Mouse (Mus musculus): ENCODE measurements around the gene Hist2h2ab.
"Not testable (repeated sequence)": the region's sequence is repeated elsewhere in the genome, so short reads cannot be mapped to it uniquely, and the experiment has no call there.

Gene Hist2h2ab

DNA sequence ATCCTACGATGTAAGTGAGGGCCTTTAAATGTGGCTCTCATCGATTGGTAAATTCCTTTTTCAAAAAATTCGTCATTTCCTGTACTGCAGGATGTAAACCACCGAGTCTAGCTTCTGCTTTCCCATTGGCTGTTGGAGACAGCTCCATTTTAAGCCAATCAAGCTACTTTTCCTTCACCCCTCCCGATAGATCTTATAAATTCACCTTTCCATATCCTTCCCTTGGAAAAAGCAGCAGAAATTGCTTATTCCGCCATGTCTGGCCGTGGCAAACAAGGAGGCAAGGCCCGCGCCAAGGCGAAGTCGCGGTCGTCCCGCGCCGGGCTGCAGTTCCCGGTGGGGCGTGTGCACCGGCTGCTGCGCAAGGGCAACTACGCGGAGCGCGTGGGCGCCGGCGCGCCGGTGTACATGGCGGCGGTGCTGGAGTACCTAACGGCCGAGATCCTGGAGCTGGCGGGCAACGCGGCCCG is at the start of gene Hist2h2ab, which contains the start of gene Bola1:
Gene Hist2h2ab (plus strand): TSS at position 205 of the 470 bp plus-strand sequence.
Gene Bola1 (minus strand): TSS at position 49 of the 470 bp plus-strand sequence.
- peak; percentile 87 for DNase-seq (ENCODE audit: inconsistent ontology term)

DNA sequence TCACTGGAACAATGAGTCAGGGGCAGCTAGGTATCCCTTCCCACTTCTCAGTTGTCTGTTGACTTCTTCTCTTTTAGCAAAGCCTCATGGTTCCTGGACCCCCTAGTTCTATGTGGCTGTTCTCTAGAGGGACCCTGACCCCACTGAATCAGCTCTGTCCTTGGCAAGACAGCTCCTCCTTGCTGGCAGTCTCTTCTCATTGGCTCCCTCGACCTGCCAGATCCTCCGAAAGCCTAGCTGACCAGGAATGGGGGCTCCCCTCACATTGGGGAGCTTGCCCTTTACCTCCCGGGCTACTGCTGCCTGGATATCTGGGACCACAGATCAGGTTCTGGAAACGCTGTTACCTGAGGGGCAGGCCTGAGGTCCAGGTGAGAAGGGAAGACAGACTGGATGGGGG is 49.4 kb upstream of the Hist2h2ab start:
- no peak for DNase-seq (ENCODE audit: inconsistent ontology term)

DNA sequence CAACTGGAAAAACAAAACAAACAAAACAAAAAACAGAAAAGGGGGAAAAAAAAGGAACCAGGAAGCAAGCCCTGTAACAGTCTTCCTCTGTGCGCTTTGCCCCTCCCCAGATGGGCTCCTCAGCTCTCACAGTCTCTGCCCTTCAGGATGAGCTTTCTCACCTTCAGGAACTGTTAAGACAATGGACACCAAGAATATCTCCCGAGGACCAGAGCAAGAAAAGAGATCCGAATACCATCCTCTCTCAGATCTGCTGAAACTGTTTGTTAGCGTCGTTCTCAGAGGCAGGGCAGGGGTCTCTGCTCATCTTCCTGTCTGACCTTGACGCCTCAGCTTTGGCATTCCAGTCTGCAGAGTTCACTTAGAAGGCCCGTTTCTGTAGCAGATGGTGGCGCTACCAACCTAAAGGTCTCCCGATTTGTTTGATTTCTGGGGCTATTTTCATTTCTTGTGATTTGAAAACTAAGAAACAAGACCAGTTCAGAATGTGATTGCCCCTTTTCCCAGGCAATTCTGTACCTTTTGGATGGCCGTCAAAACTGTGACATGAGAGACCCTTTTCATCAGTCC is 48.6 kb upstream of the Hist2h2ab start:
- no peak for DNase-seq (ENCODE audit: inconsistent ontology term)

DNA sequence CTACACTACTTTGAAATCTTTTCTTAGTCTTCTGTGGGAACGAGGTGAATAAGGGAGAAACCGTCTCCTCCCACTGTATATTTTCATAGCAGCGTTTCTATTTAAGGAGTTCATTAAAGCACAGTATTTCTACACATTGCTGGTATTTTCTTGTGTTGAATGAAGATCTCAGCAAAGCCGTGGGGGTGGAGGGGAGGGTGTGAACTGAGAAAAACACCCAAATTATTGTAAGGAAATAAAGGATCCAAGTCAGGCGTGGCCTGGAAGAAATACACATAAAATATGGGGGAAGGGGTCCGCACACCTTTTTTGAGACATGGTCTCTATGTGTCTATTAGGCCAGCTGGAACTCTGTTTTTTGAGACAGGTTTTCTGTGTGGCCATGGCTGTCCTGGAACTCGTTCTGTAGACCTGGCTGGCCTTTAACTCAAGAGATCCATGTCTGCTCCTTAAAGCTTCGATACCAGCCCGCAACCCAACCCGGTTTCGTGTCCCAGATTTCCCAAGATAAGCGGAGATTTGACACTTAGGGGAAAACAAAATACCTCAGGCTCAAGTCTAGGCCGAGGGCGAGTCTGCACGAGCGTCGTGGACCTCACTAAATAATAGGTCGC is 48.0 kb upstream of the Hist2h2ab start:
- DNase-seq (ENCODE audit: inconsistent ontology term) = no peak

GRCm38 (mm10) chr3:96172197-96173178 is 47.2 kb upstream of the Hist2h2ab start, which contains the start of gene Sf3b4:
TSS of gene Sf3b4 (plus strand) at chr3:96172332.
- DNase-seq (ENCODE audit: inconsistent ontology term) = peak; percentile 96

DNA sequence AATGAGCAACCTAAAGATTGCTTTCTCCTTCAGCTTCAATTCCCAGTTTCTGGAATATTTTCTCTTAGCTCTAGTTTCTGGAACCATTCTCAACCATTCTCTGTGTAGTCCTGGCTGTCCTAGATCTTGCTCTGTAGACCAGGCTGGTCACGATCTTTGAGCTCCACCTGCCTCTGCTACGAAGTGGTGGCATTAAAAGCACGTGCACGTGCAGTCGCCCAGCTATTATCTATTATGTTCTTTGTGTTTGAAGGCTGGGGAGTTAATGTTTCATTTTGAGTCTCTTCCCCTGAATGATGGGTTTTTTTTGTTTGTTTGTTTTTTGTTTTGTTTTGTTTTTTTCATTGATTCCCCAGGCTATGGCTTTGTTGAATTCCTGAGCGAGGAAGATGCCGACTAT is 46.5 kb upstream of the Hist2h2ab start:
- no peak for DNase-seq (ENCODE audit: inconsistent ontology term)

DNA sequence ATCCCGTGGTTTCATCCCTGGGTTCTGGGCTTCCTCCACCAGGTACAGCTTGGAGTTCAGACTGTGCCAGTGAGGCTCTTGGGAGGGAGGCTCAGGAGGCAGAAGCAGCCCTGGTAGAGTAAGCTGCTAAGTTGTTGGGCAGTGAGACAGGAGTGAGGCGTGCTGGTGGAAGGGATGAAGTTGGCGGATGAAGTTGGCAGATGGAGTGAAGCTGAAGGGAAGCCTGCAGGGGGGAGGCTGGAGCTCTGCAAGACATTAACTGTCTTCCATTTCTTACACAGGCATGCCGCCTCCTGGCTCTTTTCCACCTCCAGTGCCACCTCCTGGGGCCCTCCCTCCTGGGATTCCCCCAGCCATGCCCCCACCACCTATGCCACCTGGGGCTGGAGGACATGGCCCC is 45.6 kb upstream of the Hist2h2ab start:
- DNase-seq (ENCODE audit: inconsistent ontology term) = not testable (repeated sequence)

- DNase-seq (ENCODE audit: inconsistent ontology term) = no peak
Observed at GRCm38 (mm10) chr3:96175251-96175650, 44.4 kb upstream of the Hist2h2ab start.

- DNase-seq (ENCODE audit: inconsistent ontology term) = no peak
Observed at GRCm38 (mm10) chr3:96178427-96178826, 41.2 kb upstream of the Hist2h2ab start.

- no peak for DNase-seq (ENCODE audit: inconsistent ontology term)
Observed at GRCm38 (mm10) chr3:96178902-96179301, 40.8 kb upstream of the Hist2h2ab start.

DNA sequence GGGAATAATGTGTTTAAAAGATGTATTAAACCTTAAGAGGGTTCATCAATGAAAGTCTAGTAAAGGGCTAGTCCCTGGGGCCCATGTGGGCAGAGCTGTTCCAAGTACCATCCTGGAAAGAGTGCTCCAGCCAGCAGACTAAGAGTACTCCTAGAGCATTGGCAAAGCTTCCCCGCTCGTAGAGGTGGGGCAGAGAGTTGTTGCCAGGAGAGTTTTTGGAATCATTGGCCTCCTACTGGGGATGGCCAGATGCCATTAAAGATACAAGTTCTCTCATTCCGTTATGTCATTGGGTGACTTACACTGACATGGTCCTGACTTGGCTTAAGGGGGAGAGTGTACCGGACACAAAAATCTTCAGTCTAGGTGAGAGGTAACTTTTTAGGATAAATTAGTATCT is 40.1 kb upstream of the Hist2h2ab start:
- DNase-seq (ENCODE audit: inconsistent ontology term) = no peak

- DNase-seq (ENCODE audit: inconsistent ontology term) = peak; percentile 64
Observed at GRCm38 (mm10) chr3:96180727-96181477, 38.8 kb upstream of the Hist2h2ab start, which contains the start of gene Sv2a. TSS of gene Sv2a (plus strand) at chr3:96181151.

GRCm38 (mm10) chr3:96181510-96182381 is 37.9 kb upstream of the Hist2h2ab start:
- no peak for DNase-seq (ENCODE audit: inconsistent ontology term)

DNA sequence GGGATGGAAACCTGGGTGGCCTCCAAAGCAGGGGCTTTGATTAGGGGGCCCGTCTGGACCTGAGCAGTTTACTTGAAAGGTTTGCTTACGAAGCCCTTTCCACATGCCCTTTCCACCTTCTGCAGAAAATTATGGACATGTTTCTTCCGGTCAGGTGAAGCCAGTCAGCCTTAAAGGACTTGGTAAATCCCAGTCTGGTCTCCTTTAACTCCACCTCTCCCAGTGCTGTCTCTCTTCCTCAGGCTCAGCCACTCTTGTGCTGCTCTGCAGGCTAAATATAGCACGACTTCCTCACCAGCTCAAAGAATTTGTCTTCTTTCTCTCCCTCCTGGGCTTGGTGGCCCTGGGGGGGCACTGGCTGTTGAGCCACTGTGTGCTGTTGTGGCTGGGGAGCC is 37.3 kb upstream of the Hist2h2ab start:
- DNase-seq (ENCODE audit: inconsistent ontology term) = no peak

GRCm38 (mm10) chr3:96192977-96193376 is 26.7 kb upstream of the Hist2h2ab start:
- DNase-seq (ENCODE audit: inconsistent ontology term) = no peak

DNA sequence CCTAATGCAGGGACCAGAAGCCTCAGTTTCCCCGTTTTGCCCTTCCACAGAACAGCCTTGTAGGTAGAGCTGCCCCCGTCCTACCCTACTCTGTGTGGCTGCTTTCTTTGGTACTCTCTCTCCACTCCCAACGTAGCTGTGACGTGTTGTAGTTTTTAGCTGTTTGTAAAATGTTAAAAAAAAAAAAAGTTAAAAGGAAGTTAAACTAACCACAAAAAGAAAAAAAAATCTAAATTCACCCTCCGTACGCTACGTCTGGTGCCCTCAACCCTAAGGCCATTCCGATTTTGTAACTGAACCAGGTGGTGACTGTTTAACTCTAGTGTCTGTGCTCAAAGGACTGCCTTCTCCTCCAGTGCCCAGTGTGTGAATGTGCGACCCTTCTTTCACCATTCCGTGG is 24.7 kb upstream of the Hist2h2ab start:
- no peak for DNase-seq (ENCODE audit: inconsistent ontology term)

DNA sequence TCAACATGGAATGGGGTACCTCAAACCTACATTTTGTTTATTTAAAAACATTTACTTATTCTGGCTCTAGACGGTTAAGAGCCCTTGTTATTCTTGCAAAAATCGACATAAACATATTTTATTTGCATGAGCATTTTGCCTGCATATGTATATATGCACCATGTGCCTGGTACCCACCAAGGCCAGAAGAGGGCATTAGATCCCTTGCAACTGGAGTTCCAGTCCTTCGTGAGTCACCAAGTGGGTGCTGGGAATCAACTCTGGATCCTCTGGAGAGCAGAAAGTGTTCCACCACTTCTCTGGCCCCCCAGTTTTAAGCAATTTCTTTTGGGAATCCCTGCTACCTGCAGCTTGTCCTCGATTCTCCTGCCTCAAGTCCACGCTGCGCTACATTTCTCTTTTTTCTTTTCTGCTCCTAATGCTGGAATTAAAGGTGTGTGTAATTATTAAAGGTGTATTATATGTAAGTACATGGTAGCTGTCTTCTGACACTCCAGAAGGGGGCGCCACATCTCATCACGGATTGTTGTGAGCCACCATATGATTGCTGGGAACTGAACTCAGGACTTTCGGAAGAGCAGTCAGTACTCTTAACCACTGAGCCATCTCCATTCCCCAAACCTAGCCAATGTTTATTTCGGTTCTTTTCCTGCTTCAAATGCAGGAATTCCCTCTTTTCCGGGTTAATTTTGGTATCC is 23.9 kb upstream of the Hist2h2ab start:
- no peak for DNase-seq (ENCODE audit: inconsistent ontology term)

GRCm38 (mm10) chr3:96196437-96197128 is 23.1 kb upstream of the Hist2h2ab start:
- no peak for DNase-seq (ENCODE audit: inconsistent ontology term)

DNA sequence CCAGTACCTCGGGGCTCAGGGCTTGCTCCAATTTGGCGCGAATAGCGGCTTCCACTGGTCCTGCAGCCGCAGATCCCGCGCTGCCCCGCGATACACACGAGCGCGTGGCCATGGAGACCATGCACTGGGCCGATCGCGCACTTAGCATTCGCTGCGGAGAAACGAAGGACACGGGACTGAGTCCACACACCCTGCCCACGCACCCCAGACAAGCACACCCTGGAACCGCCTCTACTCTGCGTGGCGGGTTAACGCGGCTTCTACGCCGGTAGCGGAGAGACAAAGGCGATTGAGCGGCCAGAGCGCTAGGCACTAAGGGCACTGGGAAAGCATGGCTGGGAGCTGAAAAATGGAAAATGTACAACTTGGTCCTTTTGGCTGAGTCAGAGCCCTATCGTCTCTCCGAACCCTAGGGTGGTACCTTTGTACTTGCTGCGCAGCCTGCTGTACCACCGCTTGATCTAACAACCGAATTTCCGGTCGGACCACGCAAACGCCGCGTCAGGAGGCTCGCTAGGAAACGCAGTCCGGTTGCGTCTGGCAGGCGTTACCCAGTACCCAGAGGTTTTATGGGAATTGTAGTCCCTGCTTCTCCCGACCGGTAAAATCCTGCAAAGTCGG is 22.4 kb upstream of the Hist2h2ab start:
- DNase-seq (ENCODE audit: inconsistent ontology term) = peak; percentile 85

Measured in Muller cell, postnatal 12 days (primary cell).